Mouse (Mus musculus): ENCODE data around the gene Rab30. TPM values are rescaled to one million over a fixed set of nuclear protein-coding genes. Genes with fewer than 3 reads are reported as not detected.
"Not testable (repeated sequence)": the region's sequence is repeated elsewhere in the genome, so short reads cannot be mapped to it uniquely, and the experiment has no call there.

Gene Rab30
- polyA plus RNA-seq, 1 experiment = 1.1 TPM

DNA sequence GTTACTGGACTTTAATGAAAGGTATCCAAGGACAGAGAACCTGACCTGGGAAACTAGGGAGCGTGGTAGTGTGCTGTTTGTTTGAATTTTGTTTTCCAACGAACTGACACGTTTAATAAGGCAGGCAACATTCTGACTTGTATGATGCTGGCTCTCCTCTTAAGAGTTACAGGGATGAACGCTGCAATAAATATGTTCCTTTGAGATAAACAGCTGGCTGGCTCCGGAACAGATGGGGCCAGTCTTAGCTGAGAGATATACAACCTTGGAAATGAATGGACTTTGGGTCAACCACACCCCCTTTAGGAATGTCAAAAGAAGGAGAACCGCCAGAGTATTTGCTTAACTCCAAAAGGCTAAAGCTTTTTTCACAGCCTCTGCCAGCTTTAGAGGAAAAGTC is 1.4 kb downstream of the Rab30 start:
- 1% methylated on average over 6 of the region's 6 CpGs for WGBS

DNA sequence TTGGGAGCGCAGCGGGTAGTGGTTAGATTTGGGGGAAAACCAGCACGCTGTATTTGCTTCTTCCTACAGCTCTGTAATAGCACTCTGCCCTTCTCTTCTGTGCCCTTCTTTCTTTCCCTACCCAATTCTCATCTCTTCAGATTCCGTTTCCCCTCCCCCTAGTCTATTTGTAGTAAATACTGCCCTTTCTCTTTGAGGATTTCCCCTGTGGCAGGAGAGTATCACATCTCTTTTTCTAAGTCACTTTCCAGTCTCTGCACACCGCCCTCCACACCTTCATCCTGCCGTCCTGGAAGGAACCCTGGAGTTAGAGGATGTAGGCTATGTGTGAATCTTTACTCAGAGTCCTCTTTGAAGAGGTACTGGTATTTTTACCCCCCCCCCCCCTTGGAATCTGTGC is 1.9 kb downstream of the Rab30 start:
- DNase-seq (ENCODE audit: low read depth, low spot score) = no peak
- 21% methylated on average over 6 of the region's 6 CpGs for WGBS

More for the DNA sequence above, 1.4 kb downstream of the Rab30 start:
- DNase-seq (ENCODE audit: low read depth, low spot score) = no peak

GRCm38 (mm10) chr7:92750395-92750794 is 9.0 kb downstream of the Rab30 start:
- WGBS = 59% methylated on average over 2 of the region's 2 CpGs
- DNase-seq (ENCODE audit: low read depth, low spot score) = no peak

GRCm38 (mm10) chr7:92758067-92758466 is 16.7 kb downstream of the Rab30 start:
- DNase-seq (ENCODE audit: low read depth, low spot score) = no peak

DNA sequence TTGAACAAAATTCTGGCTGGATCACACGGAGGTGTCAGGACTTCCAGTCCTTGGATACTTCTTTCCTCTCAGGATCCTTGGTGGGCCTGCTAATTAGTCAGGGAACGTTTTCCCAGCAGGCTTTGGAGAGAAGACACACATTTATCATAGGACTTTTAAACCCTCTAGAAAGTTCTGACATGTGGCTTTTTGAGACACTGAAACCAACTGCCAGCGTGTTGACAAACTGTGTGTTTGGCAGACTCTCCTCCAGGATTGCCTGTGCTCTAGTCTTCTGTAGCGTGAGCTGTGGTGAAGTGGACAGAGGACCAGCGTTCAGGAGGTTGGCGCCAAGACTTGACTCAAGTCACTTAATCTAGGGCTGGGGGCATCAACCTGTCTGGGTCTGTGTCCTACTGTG is 19.2 kb downstream of the Rab30 start:
- no peak for DNase-seq (ENCODE audit: low read depth, low spot score)
- WGBS = 80% methylated on average over 6 of the region's 6 CpGs

More at GRCm38 (mm10) chr7:92758067-92758466, 16.7 kb downstream of the Rab30 start:
- WGBS = 25% methylated on average over 5 of the region's 5 CpGs

DNA sequence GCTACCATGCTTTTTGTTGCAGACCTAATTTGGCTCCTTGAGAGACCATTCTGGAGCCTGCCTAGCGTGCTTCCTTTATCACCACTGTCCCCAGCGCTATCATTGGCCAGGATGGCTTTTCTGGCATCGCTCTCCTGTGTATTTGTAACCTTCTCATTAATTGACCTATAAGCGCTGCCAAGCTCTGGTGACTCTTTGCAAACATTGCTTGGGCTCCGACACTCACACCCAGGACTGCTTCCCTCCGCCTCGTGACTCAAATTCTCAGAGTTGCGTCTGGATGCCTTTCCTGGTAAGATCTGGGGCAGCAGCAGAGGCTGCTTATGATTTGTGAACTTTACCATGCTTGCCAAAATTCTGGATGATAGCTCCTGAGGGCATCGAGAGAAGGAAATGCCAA is 19.8 kb downstream of the Rab30 start:
- WGBS = 72% methylated on average over 9 of the region's 9 CpGs
- no peak for DNase-seq (ENCODE audit: low read depth, low spot score)

GRCm38 (mm10) chr7:92765426-92765825 is 24.0 kb downstream of the Rab30 start:
- no peak for DNase-seq (ENCODE audit: low read depth, low spot score)
- WGBS = 58% methylated on average over 9 of the region's 9 CpGs

- WGBS = 47% methylated on average over 9 of the region's 9 CpGs
- DNase-seq (ENCODE audit: low read depth, low spot score) = no peak
Observed at GRCm38 (mm10) chr7:92766096-92767090, 25.0 kb downstream of the Rab30 start.

DNA sequence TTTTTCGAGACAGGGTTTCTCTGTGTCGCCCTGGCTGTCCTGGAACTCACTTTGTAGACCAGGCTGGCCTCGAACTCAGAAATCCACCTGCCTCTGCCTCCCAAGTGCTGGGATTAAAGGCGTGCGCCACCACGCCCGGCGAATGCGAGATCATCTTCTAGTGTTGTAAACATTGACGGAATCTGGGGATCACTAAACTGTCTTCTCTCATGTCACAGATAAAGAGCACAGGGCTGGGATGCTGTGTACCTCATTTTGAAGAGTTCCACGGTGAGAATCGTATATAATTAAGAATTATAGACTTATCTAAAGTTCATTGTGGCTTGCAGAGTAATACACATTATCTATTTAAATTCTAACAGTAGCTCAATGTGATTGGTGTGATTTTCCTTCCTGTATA is 26.7 kb downstream of the Rab30 start:
- WGBS = 85% methylated on average over 12 of the region's 12 CpGs
- DNase-seq (ENCODE audit: low read depth, low spot score) = not testable (repeated sequence)

DNA sequence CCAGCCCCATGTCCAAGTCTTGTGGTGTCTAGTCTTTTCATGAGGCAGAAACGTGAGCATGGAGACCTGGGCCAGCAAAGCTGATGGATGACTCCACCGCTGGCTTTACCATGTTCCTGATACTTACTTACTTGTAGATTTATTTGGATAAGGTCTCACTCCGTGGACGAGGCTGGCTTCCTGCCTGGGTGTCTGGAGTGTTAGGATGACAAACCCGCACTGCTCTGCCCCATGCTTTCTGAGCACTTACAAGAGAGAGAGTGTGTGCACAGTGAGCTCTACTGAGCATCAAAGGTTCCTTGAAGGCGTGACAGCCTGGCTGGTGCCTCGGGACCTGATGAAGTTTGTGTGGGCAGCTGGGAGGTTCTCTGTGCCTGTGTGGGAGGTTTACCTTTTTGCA is 27.5 kb downstream of the Rab30 start:
- 47% methylated on average over 7 of the region's 7 CpGs for WGBS
- DNase-seq (ENCODE audit: low read depth, low spot score) = no peak

- no peak for DNase-seq (ENCODE audit: low read depth, low spot score)
- WGBS = 81% methylated on average over 3 of the region's 3 CpGs
Observed at GRCm38 (mm10) chr7:92773006-92773405, 31.6 kb downstream of the Rab30 start.

DNA sequence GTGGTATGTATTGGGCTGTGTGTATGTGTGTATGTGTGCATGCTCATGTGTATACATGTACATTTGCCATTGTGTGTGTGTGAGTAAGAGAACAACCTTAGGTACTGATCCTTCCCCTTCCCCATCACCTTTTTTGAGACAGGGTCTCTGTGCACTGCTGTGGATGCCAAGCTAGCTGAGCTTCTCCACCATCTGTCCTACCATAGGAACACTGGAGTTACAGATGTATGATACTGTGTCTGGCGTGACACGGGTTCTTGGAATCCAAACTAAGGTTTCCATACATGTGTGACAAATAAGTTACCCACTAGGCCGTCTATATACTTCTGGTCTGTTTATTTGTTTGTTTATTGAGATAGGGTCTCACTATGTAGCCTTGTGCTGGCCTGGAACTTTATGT is 32.2 kb downstream of the Rab30 start:
- 84% methylated on average over 3 of the region's 3 CpGs for WGBS
- no peak for DNase-seq (ENCODE audit: low read depth, low spot score)

DNA sequence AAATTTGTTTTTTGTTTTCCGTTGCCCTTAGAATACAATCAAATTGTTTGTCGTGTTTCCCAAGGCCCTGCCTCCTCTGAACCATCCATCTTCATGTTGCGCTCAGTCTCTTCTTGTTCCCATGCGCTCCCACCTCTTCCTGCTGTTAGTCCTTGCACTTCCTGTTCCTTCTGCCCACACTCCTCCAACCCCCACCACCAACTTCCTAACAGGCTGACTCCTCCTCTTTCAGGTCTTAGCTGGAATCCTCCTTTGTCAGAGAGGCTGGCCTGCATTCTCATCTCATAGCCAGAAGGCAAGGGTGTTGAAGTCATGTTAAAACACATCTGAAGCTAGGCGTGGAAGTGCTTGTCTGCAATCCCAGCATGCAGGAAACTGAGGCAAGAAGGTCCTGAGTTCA is 33.3 kb downstream of the Rab30 start:
- no peak for DNase-seq (ENCODE audit: low read depth, low spot score)
- 85% methylated on average over 5 of the region's 5 CpGs for WGBS

- no peak for DNase-seq (ENCODE audit: low read depth, low spot score)
- 32% methylated on average over 2 of the region's 2 CpGs for WGBS
Observed at GRCm38 (mm10) chr7:92775703-92776102, 34.3 kb downstream of the Rab30 start.

DNA sequence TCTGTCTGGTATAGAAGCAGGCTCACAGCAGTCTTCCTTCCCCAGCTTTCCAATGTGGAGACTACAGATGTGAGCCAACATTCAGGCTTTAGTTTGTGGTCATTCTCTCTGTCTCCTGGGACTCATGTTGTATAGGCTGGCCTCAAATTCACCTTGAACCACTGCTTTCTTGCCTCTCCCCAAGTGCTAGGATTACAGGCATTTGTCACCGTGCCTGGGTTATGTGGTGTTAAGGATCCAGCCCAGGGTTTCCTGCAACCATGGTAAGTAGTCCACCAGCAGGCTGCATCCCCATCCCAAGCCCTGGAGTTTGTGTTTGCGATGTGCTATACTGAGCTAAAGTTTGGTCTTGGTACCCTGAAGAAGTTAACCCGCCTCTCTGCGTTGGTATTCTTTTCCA is 35.2 kb downstream of the Rab30 start:
- whole genome bisulfite sequencing = 51% methylated on average over 4 of the region's 4 CpGs
- no peak for DNase-seq (ENCODE audit: low read depth, low spot score)

- DNase-seq (ENCODE audit: low read depth, low spot score) = no peak
- WGBS = 34% methylated on average over 17 of the region's 17 CpGs
Observed at GRCm38 (mm10) chr7:92777108-92777973, 35.9 kb downstream of the Rab30 start.

DNA sequence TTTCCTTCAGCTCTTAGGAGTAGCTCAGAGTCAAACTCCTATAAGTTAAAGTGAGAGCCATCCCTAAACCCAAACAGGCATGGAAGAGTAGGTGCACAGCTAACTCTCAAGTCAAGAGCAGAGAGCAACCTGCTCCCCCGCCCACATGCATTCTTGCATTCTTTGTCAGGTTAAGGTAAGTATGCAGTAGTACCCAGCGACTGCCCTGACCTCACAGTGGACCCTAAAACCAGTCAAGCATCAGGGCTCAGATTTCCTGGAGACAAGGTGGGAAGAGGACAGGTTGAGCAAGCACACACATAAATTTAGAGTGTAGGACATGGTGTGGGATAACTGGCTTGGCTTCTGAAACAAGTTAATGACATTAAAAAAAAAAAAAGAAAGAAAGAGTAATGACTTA is 37.7 kb downstream of the Rab30 start:
- WGBS = 51% methylated on average over 2 of the region's 2 CpGs
- no peak for DNase-seq (ENCODE audit: low read depth, low spot score)

- DNase-seq (ENCODE audit: low read depth, low spot score) = no peak
- WGBS = 67% methylated on average over 1 of the region's 1 CpGs
Observed at GRCm38 (mm10) chr7:92781361-92781760, 40.0 kb downstream of the Rab30 start.

DNA sequence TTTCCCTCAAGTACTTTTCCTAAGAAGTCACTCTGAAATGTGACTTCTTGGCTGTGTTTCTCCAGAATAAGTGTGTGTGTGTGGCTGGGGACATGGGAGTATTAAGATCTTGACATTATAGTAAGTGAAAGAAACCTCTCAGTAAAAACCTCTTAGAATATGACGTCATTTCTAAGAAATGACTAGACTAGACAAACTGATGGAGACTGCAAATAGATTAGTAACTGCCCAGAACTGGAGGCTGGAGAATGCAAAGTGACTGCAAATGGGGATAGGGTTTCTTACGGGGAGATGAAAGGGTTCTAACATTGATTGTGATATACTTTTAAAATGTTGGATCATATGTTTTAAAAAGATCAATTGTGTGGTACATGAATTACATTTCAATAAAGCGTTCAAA is 40.5 kb downstream of the Rab30 start:
- no peak for DNase-seq (ENCODE audit: low read depth, low spot score)
- 81% methylated on average over 3 of the region's 3 CpGs for WGBS

DNA sequence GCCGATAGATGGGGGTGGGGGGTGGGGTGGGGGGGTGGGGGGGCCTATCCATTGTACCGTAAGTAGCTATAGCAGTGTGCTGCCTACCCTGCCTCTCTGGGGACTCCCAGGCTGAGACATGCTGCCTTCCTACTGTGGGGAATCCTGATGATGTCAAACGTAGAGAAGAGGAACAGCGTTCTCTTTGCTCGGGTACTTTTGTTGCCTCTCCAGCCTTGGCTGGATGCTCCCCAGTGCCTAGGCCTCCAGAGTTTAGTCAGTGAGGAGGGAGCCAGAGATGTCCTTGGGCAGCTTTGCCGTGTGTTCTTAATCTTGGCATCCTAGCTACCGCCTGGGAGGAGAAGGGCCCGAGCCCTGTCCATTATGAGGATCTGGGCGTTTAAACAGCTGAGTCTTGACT is 41.1 kb downstream of the Rab30 start:
- 81% methylated on average over 9 of the region's 9 CpGs for whole genome bisulfite sequencing
- no peak for DNase-seq (ENCODE audit: low read depth, low spot score)
